Mouse (Mus musculus): ENCODE results near the gene Chaf1b. TPM values are rescaled to one million over a fixed set of nuclear protein-coding genes. Genes with fewer than 3 reads are reported as not detected.

Chaf1b gene
- polyA plus RNA-seq, 1 experiment, result 0.96 TPM

GRCm38 (mm10) chr16:93941781-93942567, 58.3 kb downstream of the Chaf1b start:
- TF ChIP-seq POLR2A (IDR thresholded peaks at IDR 0.05; ENCODE audit: extremely low read depth, insufficient read depth, low read length), result no peak
- no peak for TF ChIP-seq CTCF (IDR thresholded peaks at IDR 0.05; ENCODE audit: extremely low read depth, insufficient read depth, low read length)
- H3K4me3 ChIP-seq (ENCODE audit: insufficient read depth, low read length), result no peak overlapping the region
- H3K27ac ChIP-seq (ENCODE audit: insufficient read depth, low read length), result no peak overlapping the region
- H3K4me1 ChIP-seq (ENCODE audit: control insufficient read depth, insufficient read depth, low read length), result no peaks in the 10 kb centered on the region

GRCm38 (mm10) chr16:93942796-93943502, 59.2 kb downstream of the Chaf1b start:
- Histone ChIP-seq H3K4me3 (ENCODE audit: insufficient read depth, low read length) (no peak overlapping the region), H3K27ac (ENCODE audit: insufficient read depth, low read length) (no peak overlapping the region), H3K4me1 (ENCODE audit: control insufficient read depth, insufficient read depth, low read length) (no peaks in the 10 kb centered on the region)
- TF ChIP-seq CTCF (IDR thresholded peaks at IDR 0.05; ENCODE audit: extremely low read depth, insufficient read depth, low read length) (no peak), POLR2A (IDR thresholded peaks at IDR 0.05; ENCODE audit: extremely low read depth, insufficient read depth, low read length) (no peak)

GRCm38 (mm10) chr16:93944301-93944700, 60.6 kb downstream of the Chaf1b start:
- H3K27ac ChIP-seq (ENCODE audit: insufficient read depth, low read length), result no peak overlapping the region
- TF ChIP-seq CTCF (IDR thresholded peaks at IDR 0.05; ENCODE audit: extremely low read depth, insufficient read depth, low read length), result no peak
- TF ChIP-seq POLR2A (IDR thresholded peaks at IDR 0.05; ENCODE audit: extremely low read depth, insufficient read depth, low read length), result no peak
- H3K4me3 ChIP-seq (ENCODE audit: insufficient read depth, low read length), result no peak overlapping the region
- no peaks in the 10 kb centered on the region for H3K4me1 ChIP-seq (ENCODE audit: control insufficient read depth, insufficient read depth, low read length)

- TF ChIP-seq CTCF (IDR thresholded peaks at IDR 0.05; ENCODE audit: extremely low read depth, insufficient read depth, low read length), result no peak
- TF ChIP-seq POLR2A (IDR thresholded peaks at IDR 0.05; ENCODE audit: extremely low read depth, insufficient read depth, low read length), result no peak
- H3K27ac ChIP-seq (ENCODE audit: insufficient read depth, low read length), result no peak overlapping the region
- no peaks in the 10 kb centered on the region for H3K4me1 ChIP-seq (ENCODE audit: control insufficient read depth, insufficient read depth, low read length)
- no peak overlapping the region for H3K4me3 ChIP-seq (ENCODE audit: insufficient read depth, low read length)
Measured at GRCm38 (mm10) chr16:93947396-93947795, 63.7 kb downstream of the Chaf1b start.

Other genes with a start within 250 kb of the Chaf1b start
- 18.5 and 22.1 TPM in 2 replicates for gene Cbr3, start 200.7 kb upstream of the Chaf1b start, polyA plus RNA-seq (2012; rRNA removed)
- 89.3 and 92.9 TPM in 2 replicates for gene Dop1b, start 172.0 kb upstream of the Chaf1b start, polyA plus RNA-seq (2012; rRNA removed)
- gene Morc3, start 51.8 kb upstream of the Chaf1b start, polyA plus RNA-seq (2012; rRNA removed), result 19.6 and 22.0 TPM in 2 replicates
- gene Cldn14, start 124.9 kb downstream of the Chaf1b start, polyA plus RNA-seq (2012; rRNA removed), result 3.5 and 4.1 TPM in 2 replicates
- 0.09 TPM in 1 of 2 replicates, not detected in the other for gene Sim2, start 201.0 kb downstream of the Chaf1b start, polyA plus RNA-seq (2012; rRNA removed)

All from cortical plate, adult 2 months (tissue).